Mouse (Mus musculus) midbrain, embryonic 12.5 days (tissue): ENCODE data around the gene 1700016H13Rik. TPM values are rescaled to one million over a fixed set of nuclear protein-coding genes. Genes with fewer than 3 reads are reported as not detected.

Source experiments
- polyA plus RNA-seq: library from polyadenylated mRNA; unstranded; fragments of >200 nt; fragmentation: Nextera tagmentation; extraction: Ambion mirVana; gene quantifications from 2 replicates; pipeline ENCODE4 v1.2.1, GENCODE M21; 2016

1700016H13Rik gene
- polyA plus RNA-seq, 1 experiment from 2014 or later: 0.34 TPM

Other genes starting within 250 kb of the 1700016H13Rik start
- 19.1 and 21.0 TPM in 2 replicates for gene Ptpn13, start 230.8 kb downstream of the 1700016H13Rik start, polyA plus RNA-seq
- not detected in 2 replicates for gene Slc10a6, start 26.6 kb downstream of the 1700016H13Rik start, polyA plus RNA-seq
- gene Aff1, start 36.4 kb upstream of the 1700016H13Rik start, polyA plus RNA-seq: 5.3 TPM in 2 replicates